Mouse (Mus musculus) thymus, postnatal 0 days (tissue): Measurements from ENCODE around the gene Rnf24. TPM values are rescaled to one million over a fixed set of nuclear protein-coding genes. Genes with fewer than 3 reads are reported as not detected.
"Not testable (repeated sequence)": the region's sequence is repeated elsewhere in the genome, so short reads cannot be mapped to it uniquely, and the experiment has no call there.

Experiments used
- DNase-seq: peaks from one replicate; pipeline ENCODE4 v3.0.0-alpha.2; 2015; ENCODE audit warnings: low spot score
- polyA plus RNA-seq: library from polyadenylated mRNA; unstranded; fragments of >200 nt; fragmentation: Nextera tagmentation; extraction: Ambion mirVana; gene quantifications from 2 replicates; pipeline ENCODE4 v1.2.1, GENCODE M21; 2015

Gene Rnf24
- polyA plus RNA-seq, 1 experiment from 2014 or later = 1.4 TPM

- DNase-seq = no peak
Measured at GRCm38 (mm10) chr2:131344449-131344848, 8.2 kb downstream of the Rnf24 start.

DNA sequence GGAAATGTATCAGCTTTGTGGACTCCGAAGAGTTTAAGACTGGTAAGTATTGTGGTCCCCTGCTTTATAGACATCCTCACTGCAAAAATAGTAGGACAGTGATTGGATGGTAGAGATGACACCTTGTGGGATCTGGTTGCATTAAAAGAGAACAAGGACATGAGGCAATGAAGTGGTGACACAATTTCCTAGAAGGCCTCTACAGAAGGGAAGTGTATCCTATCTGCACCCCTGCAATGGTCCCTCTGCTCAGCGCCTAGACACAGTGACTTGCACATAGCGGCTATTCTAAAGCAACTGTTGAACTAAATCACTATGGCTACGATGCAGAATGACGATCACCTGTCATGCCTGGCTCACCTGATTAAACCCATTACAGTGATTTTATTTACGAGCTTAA, 15.1 kb downstream of the Rnf24 start:
- no peak for DNase-seq

DNA sequence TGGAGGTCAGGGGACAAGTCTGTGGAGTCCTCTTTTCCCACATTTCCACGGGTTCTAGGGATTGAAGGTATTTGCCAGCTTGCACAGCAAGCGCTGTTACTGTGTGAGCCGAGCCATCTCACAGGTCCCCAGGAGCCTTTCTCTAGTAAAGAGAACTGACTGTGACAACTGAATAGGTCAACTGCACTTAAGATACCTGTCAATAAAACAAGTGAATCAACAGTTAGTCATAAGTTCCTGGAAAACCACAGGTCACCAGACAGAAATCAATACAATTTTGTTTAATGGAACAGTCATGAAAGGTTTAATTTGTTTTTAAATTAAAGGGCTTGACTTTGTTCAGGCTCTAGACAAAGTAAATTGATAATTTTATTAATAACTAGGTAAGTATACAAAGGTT, 22.1 kb downstream of the Rnf24 start:
- no peak for DNase-seq

DNA sequence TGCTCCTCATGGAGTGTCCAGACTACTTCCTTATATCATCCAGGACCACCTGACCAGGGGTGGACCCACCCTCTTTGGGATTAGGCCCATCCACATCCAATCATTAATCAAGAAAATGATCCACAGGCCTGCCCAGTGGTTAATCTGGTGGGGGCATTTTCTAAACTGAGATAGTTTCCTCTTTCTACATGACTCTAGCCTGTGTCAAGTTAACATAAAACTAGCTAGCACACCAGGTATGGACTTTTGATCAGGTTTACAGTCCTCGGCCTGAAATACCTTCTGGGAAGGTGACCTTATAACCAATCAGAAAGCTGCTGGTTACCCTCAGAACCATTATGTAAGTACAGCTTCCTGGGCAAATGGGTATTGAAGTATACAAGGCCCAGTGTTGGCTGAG, 23.7 kb downstream of the Rnf24 start:
- no peak for DNase-seq

- DNase-seq = no peak
Measured at GRCm38 (mm10) chr2:131326044-131326443, 26.6 kb downstream of the Rnf24 start.

DNA sequence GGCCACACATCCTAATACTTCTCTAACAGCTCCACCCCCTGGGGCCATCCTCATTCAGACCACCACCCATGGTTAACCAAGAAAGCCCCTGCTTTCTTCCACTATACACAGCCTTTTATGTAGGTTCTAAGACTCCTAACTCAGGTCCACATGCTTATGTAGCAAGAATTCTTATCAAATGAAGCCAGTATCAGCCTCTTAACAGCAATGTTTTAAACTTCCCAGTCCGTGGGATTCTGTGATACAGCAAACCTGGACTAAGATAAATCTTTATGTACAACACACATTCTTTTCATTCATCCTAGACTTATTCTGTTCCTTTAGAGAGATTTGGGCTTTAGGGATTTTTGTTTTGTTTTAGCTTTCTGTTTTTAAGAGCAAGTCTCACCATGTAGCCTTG, 29.0 kb downstream of the Rnf24 start:
- no peak for DNase-seq

- peak; percentile 75 for DNase-seq
Measured at GRCm38 (mm10) chr2:131321192-131321591, 31.5 kb downstream of the Rnf24 start.

DNA sequence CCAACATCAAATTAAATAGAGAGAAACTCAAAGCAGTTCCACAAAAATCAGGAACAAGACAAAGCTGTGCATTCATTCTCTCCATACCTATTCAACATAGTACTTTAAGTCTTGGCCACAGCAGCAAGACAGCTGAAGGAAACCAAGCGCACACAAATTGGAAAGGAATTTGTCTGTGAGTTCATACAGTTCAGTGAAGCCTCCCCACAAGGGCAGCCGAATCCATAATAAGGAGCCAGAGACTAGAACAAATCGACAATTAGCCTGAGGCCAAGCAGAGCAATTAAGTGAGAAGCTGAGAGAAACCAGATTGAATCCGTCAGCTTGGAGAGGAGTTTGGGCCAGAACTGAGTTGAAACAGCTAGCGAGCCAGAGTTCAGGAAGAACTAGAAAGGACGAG, 33.3 kb downstream of the Rnf24 start:
- no peak for DNase-seq

- DNase-seq = no peak
Measured at GRCm38 (mm10) chr2:131316167-131316566, 36.5 kb downstream of the Rnf24 start.

- no peak for DNase-seq
Measured at GRCm38 (mm10) chr2:131309296-131309695, 43.4 kb downstream of the Rnf24 start.

GRCm38 (mm10) chr2:131307822-131308221, 44.9 kb downstream of the Rnf24 start:
- no peak for DNase-seq

DNA sequence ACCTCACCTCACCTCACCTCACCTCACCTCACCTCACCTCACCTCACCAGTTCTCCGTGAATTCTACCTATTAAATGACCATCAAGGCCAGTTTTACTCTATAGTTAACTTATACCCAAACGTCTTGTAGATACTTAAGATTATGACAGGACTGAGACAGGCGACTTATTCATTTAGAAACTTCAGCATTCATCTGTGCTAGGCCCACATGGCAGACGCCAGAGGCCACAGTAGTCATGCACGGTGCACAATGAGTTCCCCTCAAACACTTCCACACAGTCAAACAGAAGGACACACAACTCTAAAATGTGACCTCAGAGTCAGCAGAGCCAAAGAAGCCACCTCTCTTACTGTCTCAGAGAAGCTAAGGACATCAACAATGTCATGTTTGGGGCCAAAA, 45.3 kb downstream of the Rnf24 start:
- DNase-seq = no peak

GRCm38 (mm10) chr2:131305226-131305625, 47.5 kb downstream of the Rnf24 start:
- not testable (repeated sequence) for DNase-seq

DNA sequence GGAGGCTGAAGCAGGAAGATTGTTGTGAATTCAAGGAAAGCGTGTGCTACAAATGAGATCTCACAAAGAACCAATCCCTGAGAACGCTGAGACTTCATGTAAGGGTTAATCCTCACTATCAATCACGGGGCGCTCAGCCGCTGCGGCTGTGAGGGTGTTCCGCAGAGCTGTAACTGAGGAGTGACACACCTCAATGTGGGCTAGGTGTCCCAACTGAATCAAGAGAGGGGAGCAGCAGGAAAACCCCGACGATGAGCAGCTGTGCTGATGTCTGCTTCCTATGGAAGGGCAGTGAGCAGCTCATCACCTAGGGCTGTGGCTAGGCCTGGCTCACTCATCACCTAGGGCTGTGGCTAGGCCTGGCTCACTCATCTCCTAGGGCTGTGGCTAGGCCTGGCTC, 48.2 kb downstream of the Rnf24 start:
- DNase-seq = no peak

- no peak for DNase-seq
Measured at GRCm38 (mm10) chr2:131301635-131302034, 51.1 kb downstream of the Rnf24 start.

GRCm38 (mm10) chr2:131300485-131300884, 52.2 kb downstream of the Rnf24 start:
- DNase-seq = no peak

DNA sequence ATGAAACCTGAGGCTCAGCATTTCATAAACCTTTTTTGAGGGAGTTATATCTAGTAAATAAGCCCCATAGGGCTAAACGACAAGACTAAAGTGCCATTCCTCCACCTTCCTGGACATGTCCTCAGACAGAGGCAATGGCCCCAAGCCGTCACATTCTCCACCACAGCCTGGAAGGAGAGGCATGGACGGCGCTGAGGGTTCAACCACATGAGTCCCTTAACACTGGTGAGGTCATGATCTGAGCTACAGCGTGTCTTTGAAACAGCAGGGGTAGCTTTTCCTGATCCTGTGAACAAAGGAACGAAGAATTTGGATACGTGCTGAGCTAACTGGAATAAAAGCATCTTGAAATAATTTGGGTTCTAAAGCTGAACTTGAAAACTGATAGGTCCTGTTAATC, 54.0 kb downstream of the Rnf24 start:
- not testable (repeated sequence) for DNase-seq

DNA sequence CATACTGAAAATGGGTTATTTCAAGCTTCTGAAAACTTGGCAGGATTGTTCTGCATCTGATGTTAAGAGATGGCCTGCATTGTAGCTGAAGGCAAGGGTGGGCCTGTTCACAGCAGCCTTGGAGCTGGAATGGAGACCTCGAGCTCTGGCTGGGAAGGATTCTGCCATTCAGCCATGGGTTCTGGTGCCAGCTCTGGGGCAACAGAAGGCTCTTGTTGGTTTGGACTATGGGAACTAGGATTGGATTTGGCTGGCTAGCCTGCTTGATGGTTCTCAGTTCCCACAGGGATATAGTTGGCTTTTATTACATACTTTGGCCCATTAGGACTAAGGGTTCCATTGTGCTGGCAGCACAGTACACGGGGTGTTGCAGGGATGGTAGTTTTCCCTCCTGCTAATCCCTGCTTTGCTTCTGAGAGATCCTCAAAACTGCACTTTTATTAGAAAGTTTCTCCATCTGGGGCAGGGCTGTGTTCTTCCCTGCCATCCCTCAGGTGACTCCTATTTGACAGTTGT, 55.9 kb downstream of the Rnf24 start:
- no peak for DNase-seq

DNA sequence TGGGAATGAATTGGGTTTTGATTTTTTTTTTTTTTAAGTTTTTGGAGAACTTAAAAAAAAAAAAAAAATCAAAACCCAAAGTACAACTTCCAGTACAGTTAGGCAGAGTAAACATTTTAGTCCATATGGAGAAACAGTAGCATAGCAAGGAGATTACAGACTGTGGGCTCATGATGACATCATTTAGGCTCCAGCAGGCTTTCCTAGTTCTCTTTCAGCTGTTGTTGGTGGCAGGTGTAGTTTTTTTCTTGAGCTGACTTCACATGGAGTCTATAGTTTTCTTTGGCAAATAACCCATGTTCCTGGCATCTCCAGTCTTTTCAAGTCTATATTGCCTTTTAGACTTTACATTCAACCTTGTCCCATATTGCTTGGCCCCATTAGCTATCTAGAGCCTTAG, 62.0 kb downstream of the Rnf24 start:
- no peak for DNase-seq

- no peak for DNase-seq
Measured at GRCm38 (mm10) chr2:131286276-131286675, 66.4 kb downstream of the Rnf24 start.

DNA sequence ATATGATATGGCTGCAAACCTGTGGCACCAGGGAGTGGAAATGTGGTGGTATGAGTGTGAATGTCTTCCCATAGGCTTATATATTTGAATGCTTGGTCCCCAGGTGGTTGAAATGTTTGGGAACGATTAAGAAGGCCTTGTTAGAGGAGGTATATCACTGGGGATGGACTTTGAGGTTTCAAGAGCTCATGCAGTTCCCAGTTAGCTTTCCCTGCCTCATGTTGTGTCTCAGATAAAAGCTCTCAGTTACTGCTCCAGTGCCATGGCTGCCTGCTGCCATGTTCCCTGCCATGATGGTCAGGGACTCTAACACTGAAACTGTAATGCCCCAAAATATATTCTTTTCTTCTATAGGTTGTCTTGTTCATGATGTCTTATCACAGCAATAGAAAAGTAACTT, 71.1 kb downstream of the Rnf24 start:
- DNase-seq = no peak

- DNase-seq = no peak
Measured at GRCm38 (mm10) chr2:131276722-131277121, 76.0 kb downstream of the Rnf24 start.

GRCm38 (mm10) chr2:131275493-131275892, 77.2 kb downstream of the Rnf24 start:
- no peak for DNase-seq

DNA sequence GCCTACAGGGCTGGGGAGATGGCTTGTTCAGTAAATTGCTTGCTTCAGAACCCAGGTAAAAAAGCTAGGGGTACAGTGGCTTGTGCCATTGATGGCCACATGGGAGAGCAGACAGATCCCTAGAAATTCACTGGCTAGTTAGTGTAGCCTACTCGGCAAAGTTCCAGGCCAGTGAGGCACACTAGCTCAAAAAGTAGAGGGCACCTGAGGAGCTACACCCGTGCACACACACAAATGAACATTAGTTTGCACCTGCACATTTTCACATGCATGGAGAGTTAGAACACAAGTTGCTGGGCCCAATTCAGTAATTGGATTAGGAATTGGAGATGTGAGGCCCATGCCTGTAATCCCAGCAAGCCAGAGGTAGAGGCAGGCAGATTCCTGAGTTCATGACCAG, 87.6 kb downstream of the Rnf24 start:
- DNase-seq = no peak
